Mouse (Mus musculus): ENCODE measurements around the gene 9430038I01Rik. TPM values are rescaled to one million over a fixed set of nuclear protein-coding genes. Genes with fewer than 3 reads are reported as not detected.

9430038I01Rik gene
- polyA plus RNA-seq (2017; shearing (Covaris generic)), result 10 to 100 TPM; 12.9 to 20.6 TPM

DNA sequence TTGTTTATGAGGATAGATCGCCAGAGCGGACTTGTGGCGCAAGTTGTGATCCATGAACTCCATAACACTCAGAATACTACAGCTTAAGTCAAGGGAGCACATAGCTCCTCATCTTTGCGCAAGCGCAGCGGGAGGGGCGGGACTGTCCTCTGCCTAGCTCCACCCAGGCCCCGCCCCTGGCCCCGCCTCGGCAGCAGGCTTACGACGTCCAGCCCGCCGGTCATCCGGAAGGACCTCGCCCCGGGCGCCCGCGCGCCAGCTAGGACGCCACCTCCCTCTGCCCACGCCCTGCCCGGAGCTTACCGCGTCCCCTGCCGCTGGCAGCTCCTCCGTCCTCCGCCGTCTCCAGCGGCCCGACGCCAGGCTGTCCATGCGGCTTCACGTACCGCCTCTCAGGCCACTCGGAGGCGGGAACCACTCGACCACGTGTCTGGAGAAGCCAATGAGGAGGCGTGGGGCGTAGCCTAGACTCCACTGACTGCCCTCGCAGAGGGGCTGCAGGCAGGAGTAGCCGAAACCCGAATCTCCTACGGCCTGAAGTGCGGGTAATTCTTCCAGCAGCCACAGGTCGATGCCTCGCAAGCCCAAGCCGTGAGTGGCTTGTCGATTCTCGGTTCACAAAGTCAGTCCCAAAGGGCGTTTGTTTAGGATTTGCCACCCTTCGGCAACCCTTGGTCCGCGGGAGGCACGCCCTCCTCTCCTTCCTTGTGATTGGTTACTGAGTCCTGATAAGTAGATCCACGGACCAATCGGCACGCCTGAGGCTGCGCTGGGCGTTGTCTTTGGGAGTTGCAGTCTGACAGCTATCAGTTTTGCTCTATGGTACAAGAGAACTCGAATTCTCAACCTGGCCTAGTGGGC lies at the start of gene 9430038I01Rik:
9430038I01Rik (minus strand) TSS at position 426 of the 861 bp plus-strand sequence.

DNA sequence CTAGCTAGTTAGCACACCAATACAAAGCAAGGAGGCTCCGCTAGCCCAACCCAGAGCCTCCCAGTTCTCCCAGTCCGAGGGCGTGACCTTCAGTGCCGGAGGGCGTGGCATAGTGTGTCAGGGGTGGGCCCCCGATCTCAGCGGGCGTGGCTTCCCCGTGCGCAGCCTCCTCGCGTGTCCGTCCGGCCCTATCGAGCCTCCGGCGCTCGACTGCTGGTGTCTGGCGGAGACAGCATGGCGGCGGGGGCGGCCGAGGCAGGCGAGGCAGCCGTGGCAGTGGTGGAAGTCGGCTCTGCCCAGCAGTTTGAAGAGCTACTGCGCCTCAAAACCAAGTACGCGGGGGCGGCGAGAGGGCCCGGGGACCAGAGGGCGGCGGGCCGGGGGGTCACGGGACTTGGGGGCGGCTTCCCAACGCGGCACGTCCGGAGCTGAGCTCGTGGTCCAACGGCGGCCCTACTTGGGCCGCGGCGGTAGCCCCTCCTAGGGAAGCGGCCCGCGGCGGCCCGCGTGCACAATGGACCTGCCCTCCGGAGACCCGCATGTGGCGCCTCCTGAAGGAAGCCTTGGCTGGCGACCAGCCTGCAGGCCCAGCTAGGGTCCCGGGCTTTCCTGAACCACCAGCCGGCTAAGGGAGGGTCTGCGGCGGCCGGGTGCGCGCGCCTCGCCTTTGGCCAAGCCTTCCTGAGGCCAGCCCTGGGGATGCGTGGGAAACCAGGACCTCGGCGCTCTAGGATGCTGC lies 27.0 kb upstream of the 9430038I01Rik start, which contains the start of gene Glrx3:
Glrx3 (plus strand) TSS at position 175 of the 739 bp plus-strand sequence.

Other genes starting within 250 kb of the 9430038I01Rik start
- under 1 TPM; 0.76 to 0.94 TPM for gene Ebf3, start 96.3 kb downstream of the 9430038I01Rik start, polyA plus RNA-seq (2017; shearing (Covaris generic))
- 10 to 100 TPM; 98.4 to 98.5 TPM for gene Glrx3, start 26.9 kb upstream of the 9430038I01Rik start, polyA plus RNA-seq (2017; shearing (Covaris generic))

Data from inflammation-experienced regulatory T-cells (primary cell).